Mouse (Mus musculus): ENCODE results near the gene Vezt.

DNA sequence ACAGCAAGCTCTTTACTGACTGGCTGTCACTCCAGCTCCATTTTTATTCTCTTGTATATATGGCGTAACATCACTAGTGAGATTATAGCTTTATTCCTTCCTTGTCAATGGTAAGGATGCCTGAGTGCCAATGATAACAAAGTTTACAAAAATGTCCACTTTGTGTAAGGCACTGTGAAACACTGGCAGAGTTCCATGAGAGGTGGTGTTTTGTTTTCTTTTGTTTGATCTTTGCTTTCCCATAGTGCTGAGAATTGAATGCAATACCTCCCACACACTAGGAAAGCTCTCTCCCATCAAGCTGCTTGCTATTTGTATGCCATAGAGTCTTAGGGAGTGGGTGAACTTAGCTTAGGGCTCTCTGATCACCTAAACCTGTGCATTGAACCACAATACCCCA lies 122.7 kb downstream of the Vezt start:
- TF ChIP-seq EP300 (IDR thresholded peaks at IDR 0.05; ENCODE audit: low read depth in 1 of 2, low read length in 2 of 2): 0 out of 4 replicates have a peak, but pooled peaks of 1 of the 2 experiments have one; percentile 10
- TF ChIP-seq POLR2A (IDR thresholded peaks at IDR 0.05; ENCODE audit: control insufficient read depth in 1 of 2, insufficient read depth in 1 of 2, low read depth in 1 of 2, low read length in 2 of 2, poor library complexity in 1 of 2): no peak
- no peak for TF ChIP-seq CTCF (IDR thresholded peaks at IDR 0.05 in 2 of 3, conservative IDR thresholded peaks at IDR 0.05 in 1 of 3; ENCODE audit: control insufficient read depth in 1 of 3, insufficient read depth in 1 of 3, low read depth in 2 of 3, low read length in 3 of 3, poor library complexity in 1 of 3, severe bottlenecking in 1 of 3)
- TF ChIP-seq ZMIZ1 (IDR thresholded peaks at IDR 0.05; ENCODE audit: low read depth, low read length): no peak
- no peak for TF ChIP-seq MYB (IDR thresholded peaks at IDR 0.05; ENCODE audit: low read depth, low read length)
- no peak for TF ChIP-seq USF1 (IDR thresholded peaks at IDR 0.05; ENCODE audit: low read depth, low read length)
- no peak for TF ChIP-seq CHD1 (IDR thresholded peaks at IDR 0.05; ENCODE audit: low read depth, low read length)
